Mouse (Mus musculus) frontal cortex, adult 2 months (tissue): ENCODE measurements at regions not wholly inside any gene's neighbourhood (a gene's known extent, or its start where the extent isn't known, plus 50 kb on each side); places are given as distances from the start of the nearest gene placed in this dataset.

Source experiments
- DNase-seq, 2 experiments: peaks; one replicate each; pipeline ENCODE4 v3.0.0; 2022; ENCODE audit warnings: low spot score in 1 of 2; ENCODE audit errors: extremely low spot score in 1 of 2

GRCm38 (mm10) chr2:8214751-8215150 is 705.4 kb upstream of the Celf2 start:
- DNase-seq, result peak in 1 of 2 experiments; percentile 25
